Mouse (Mus musculus) limb, embryonic 11.5 days (tissue): Measurements from ENCODE around the gene Pigl. TPM values are rescaled to one million over a fixed set of nuclear protein-coding genes. Genes with fewer than 3 reads are reported as not detected.
"Not testable (repeated sequence)": the region's sequence is repeated elsewhere in the genome, so short reads cannot be mapped to it uniquely, and the experiment has no call there.

Experiments
- ATAC-seq: fragments of 200-750 bp; cut with Nextera tagmentation; 2 replicates; pipeline ENCODE4 v1.8.0; 2017; ENCODE audit warnings: low read depth; ENCODE audit not compliant: insufficient number of reproducible peaks, low FRiP score, low TSS enrichment
- DNase-seq: peaks from one replicate; pipeline ENCODE4 v3.0.0-alpha.2; 2015; ENCODE audit warnings: low spot score
- H3K27ac ChIP-seq: fragments of 300-500 bp; sonication (generic); replicated peaks from 2 replicates; pipeline ENCODE4 v1.5.1; 2014; ENCODE audit warnings: low read depth, mild to moderate bottlenecking, low read length
- H3K27me3 ChIP-seq: fragments of 300-500 bp; sonication (generic); 2 replicates; pipeline ENCODE4 v1.6.1; 2014; ENCODE audit warnings: mild to moderate bottlenecking, low read length, mixed read lengths; ENCODE audit not compliant: control insufficient read depth, insufficient read depth
- H3K36me3 ChIP-seq: fragments of 300-500 bp; sonication (generic); 2 replicates; pipeline ENCODE4 v1.6.1; 2014; ENCODE audit warnings: mild to moderate bottlenecking, low read length, moderate library complexity, mixed read lengths; ENCODE audit not compliant: control insufficient read depth, insufficient read depth
- H3K4me1 ChIP-seq: fragments of 300-500 bp; sonication (generic); 2 replicates; pipeline ENCODE4 v1.6.1; 2014; ENCODE audit warnings: low read length, mixed read lengths; ENCODE audit not compliant: control insufficient read depth, insufficient read depth
- H3K4me2 ChIP-seq: fragments of 300-500 bp; sonication (generic); 2 replicates; pipeline ENCODE4 v1.6.1; 2014; ENCODE audit warnings: low read depth, mild to moderate bottlenecking, moderate library complexity; ENCODE audit not compliant: severe bottlenecking
- H3K4me3 ChIP-seq: fragments of 300-500 bp; sonication (generic); 2 replicates; pipeline ENCODE4 v1.5.1; 2014; ENCODE audit warnings: low read depth, low read length
- H3K9ac ChIP-seq: fragments of 300-500 bp; sonication (generic); 2 replicates; pipeline ENCODE4 v1.6.1; 2014; ENCODE audit warnings: mild to moderate bottlenecking, low read length
- H3K9me3 ChIP-seq: fragments of 300-500 bp; sonication (generic); 2 replicates; pipeline ENCODE4 v1.6.1; 2016; ENCODE audit warnings: low read length; ENCODE audit not compliant: control insufficient read depth
- WGBS: fragments of 180-500 bp; shearing (Covaris S2); extraction: QIAGEN DNeasy Blood & Tissue Kit; methylation state at CpG from one replicate; pipeline ENCODE4 v1.1.7; 2014; 5-methylcytosine and 5-hydroxymethylcytosine counted together
- polyA plus RNA-seq: library from polyadenylated mRNA; unstranded; fragments of >200 nt; fragmentation: Nextera tagmentation; extraction: Ambion mirVana; gene quantifications from 2 replicates; pipeline ENCODE4 v1.2.1, GENCODE M21; 2014

Pigl gene
- polyA plus RNA-seq, 1 experiment from 2014 or later: 13.7 TPM

GRCm38 (mm10) chr11:62458780-62459179, 520 bp downstream of the Pigl start:
- H3K4me3 ChIP-seq: peak overlapping the region; percentile 90
- DNase-seq (no peak), ATAC-seq (no peak)
- H3K9me3 ChIP-seq: no peaks in the 10 kb centered on the region
- no peaks in the 10 kb centered on the region for H3K36me3 ChIP-seq
- peak overlapping the region; percentile 93 for H3K4me2 ChIP-seq
- H3K27me3 ChIP-seq: no peaks in the 10 kb centered on the region
- 3% methylated on average over 9 of the region's 9 CpGs for WGBS
- peak overlapping the region; percentile 99 for H3K9ac ChIP-seq
- peak overlapping the region; percentile 95 for H3K27ac ChIP-seq
- no peaks in the 10 kb centered on the region for H3K4me1 ChIP-seq

- not testable (repeated sequence) for H3K4me2 ChIP-seq, H3K36me3 ChIP-seq, H3K27ac ChIP-seq, H3K4me1 ChIP-seq, H3K9ac ChIP-seq, H3K4me3 ChIP-seq, H3K27me3 ChIP-seq, DNase-seq, H3K9me3 ChIP-seq, ATAC-seq
- 98% methylated on average over 1 of the region's 1 CpGs for WGBS
Observed at GRCm38 (mm10) chr11:62462529-62462928, 4.3 kb downstream of the Pigl start.

- Histone ChIP-seq H3K4me2 (no peak overlapping the region), H3K36me3 (no peaks in the 10 kb centered on the region)
- WGBS: 90% methylated on average over 2 of the region's 2 CpGs
Observed at GRCm38 (mm10) chr11:62463225-62463915, 5.1 kb downstream of the Pigl start.

GRCm38 (mm10) chr11:62464696-62465095, 6.4 kb downstream of the Pigl start:
- no peak for ATAC-seq

More at GRCm38 (mm10) chr11:62463225-62463915, 5.1 kb downstream of the Pigl start:
- H3K4me1 ChIP-seq: 0 out of 2 replicates have a peak, but pooled peaks cover 3% of the 10 kb centered on the region
- ATAC-seq (no peak), DNase-seq (no peak)
- no peaks in the 10 kb centered on the region for H3K27me3 ChIP-seq
- no peak overlapping the region for H3K27ac ChIP-seq
- H3K9me3 ChIP-seq: no peaks in the 10 kb centered on the region
- H3K4me3 ChIP-seq: no peak overlapping the region
- no peak overlapping the region for H3K9ac ChIP-seq

GRCm38 (mm10) chr11:62465849-62466248, 7.6 kb downstream of the Pigl start:
- Histone ChIP-seq H3K9me3 (no peaks in the 10 kb centered on the region), H3K36me3 (no peaks in the 10 kb centered on the region), H3K4me2 (no peak overlapping the region), H3K27ac (no peak overlapping the region), H3K4me3 (no peak overlapping the region), H3K4me1 (0 out of 2 replicates have a peak, but pooled peaks cover 3% of the 10 kb centered on the region), H3K27me3 (no peaks in the 10 kb centered on the region), H3K9ac (no peak overlapping the region)
- DNase-seq: no peak
- no peak for ATAC-seq
- WGBS: 92% methylated on average over 3 of the region's 3 CpGs

More at GRCm38 (mm10) chr11:62464696-62465095, 6.4 kb downstream of the Pigl start:
- no peaks in the 10 kb centered on the region for H3K27me3 ChIP-seq
- H3K4me1 ChIP-seq: 0 out of 2 replicates have a peak, but pooled peaks cover 3% of the 10 kb centered on the region
- no peak for DNase-seq
- no peaks in the 10 kb centered on the region for H3K9me3 ChIP-seq
- H3K9ac ChIP-seq: no peak overlapping the region
- no peak overlapping the region for H3K4me2 ChIP-seq
- no peaks in the 10 kb centered on the region for H3K36me3 ChIP-seq
- no peak overlapping the region for H3K4me3 ChIP-seq
- H3K27ac ChIP-seq: no peak overlapping the region
- WGBS: 91% methylated on average over 3 of the region's 3 CpGs

- Histone ChIP-seq H3K4me2 (no peak overlapping the region), H3K27me3 (no peaks in the 10 kb centered on the region), H3K4me1 (0 out of 2 replicates have a peak, but pooled peaks cover 3% of the 10 kb centered on the region), H3K27ac (no peak overlapping the region), H3K9ac (no peak overlapping the region), H3K36me3 (no peaks in the 10 kb centered on the region), H3K4me3 (no peak overlapping the region), H3K9me3 (no peaks in the 10 kb centered on the region)
- no peak for DNase-seq
- no peak for ATAC-seq
- WGBS: 99% methylated on average over 3 of the region's 3 CpGs
Observed at GRCm38 (mm10) chr11:62466546-62466945, 8.3 kb downstream of the Pigl start.

- not testable (repeated sequence) for H3K36me3 ChIP-seq, DNase-seq, ATAC-seq, H3K4me2 ChIP-seq, H3K9ac ChIP-seq, H3K27me3 ChIP-seq, H3K9me3 ChIP-seq, H3K27ac ChIP-seq, H3K4me3 ChIP-seq, H3K4me1 ChIP-seq
Observed at GRCm38 (mm10) chr11:62467289-62467688, 9.0 kb downstream of the Pigl start.

- ATAC-seq (no peak), DNase-seq (no peak)
- Histone ChIP-seq H3K36me3 (no peaks in the 10 kb centered on the region), H3K4me3 (no peak overlapping the region), H3K4me1 (0 out of 2 replicates have a peak, but pooled peaks cover 3% of the 10 kb centered on the region), H3K27ac (no peak overlapping the region), H3K27me3 (no peaks in the 10 kb centered on the region), H3K4me2 (no peak overlapping the region), H3K9ac (no peak overlapping the region), H3K9me3 (no peaks in the 10 kb centered on the region)
- WGBS: 94% methylated on average over 6 of the region's 6 CpGs
Observed at GRCm38 (mm10) chr11:62470451-62470850, 12.2 kb downstream of the Pigl start.
